Mouse (Mus musculus) liver, postnatal 0 days (tissue): ENCODE measurements at regions not wholly inside any gene's neighbourhood (a gene's known extent, or its start where the extent isn't known, plus 50 kb on each side); places are given as distances from the start of the nearest gene placed in this dataset.

Source experiments
- ATAC-seq: fragments of 200-750 bp; cut with Nextera tagmentation; 2 replicates; pipeline ENCODE4 v1.8.0; 2017; ENCODE audit warnings: mild to moderate bottlenecking, moderate library complexity
- DNase-seq: peaks from one replicate; pipeline ENCODE4 v3.0.0-alpha.2; 2016
- H3K27ac ChIP-seq: fragments of 300-500 bp; sonication (generic); 2 replicates; pipeline ENCODE4 v1.5.1; 2014; ENCODE audit warnings: antibody characterized with exemption, moderate library complexity, mild to moderate bottlenecking, low read depth
- H3K27me3 ChIP-seq: fragments of 300-500 bp; sonication (generic); 2 replicates; pipeline ENCODE4 v1.6.1; 2014; ENCODE audit warnings: low read length, control low read depth, mixed read lengths; ENCODE audit not compliant: insufficient read depth
- H3K36me3 ChIP-seq: fragments of 300-500 bp; sonication (generic); replicated peaks from 2 replicates; pipeline ENCODE4 v1.6.1; 2014; ENCODE audit warnings: mild to moderate bottlenecking, control low read depth, low read length, moderate library complexity, mixed read lengths; ENCODE audit not compliant: insufficient read depth
- H3K4me1 ChIP-seq: fragments of 300-500 bp; sonication (generic); 2 replicates; pipeline ENCODE4 v1.6.1; 2014; ENCODE audit warnings: antibody characterized with exemption, mild to moderate bottlenecking, control low read depth; ENCODE audit not compliant: insufficient read depth
- H3K4me2 ChIP-seq: fragments of 300-500 bp; sonication (generic); 2 replicates; pipeline ENCODE4 v1.6.1; 2014; ENCODE audit warnings: low read depth, mild to moderate bottlenecking, low read length, moderate library complexity, mixed read lengths
- H3K4me3 ChIP-seq: fragments of 300-500 bp; sonication (generic); 2 replicates; pipeline ENCODE4 v1.5.1; 2014; ENCODE audit warnings: low read depth, low read length
- H3K9ac ChIP-seq: fragments of 300-500 bp; sonication (generic); replicated peaks from 2 replicates; pipeline ENCODE4 v1.6.1; 2014; ENCODE audit warnings: mild to moderate bottlenecking, moderate library complexity
- H3K9me3 ChIP-seq: fragments of 300-500 bp; sonication (generic); 2 replicates; pipeline ENCODE4 v1.6.1; 2016; ENCODE audit warnings: mild to moderate bottlenecking, control low read depth, low read length, mixed read lengths
- CTCF ChIP-seq: sonication (generic); IDR thresholded peaks from 2 replicates; pipeline ENCODE4 v1.5.1; 2016; ENCODE audit warnings: antibody characterized with exemption, low read depth
- EP300 ChIP-seq: IDR thresholded peaks from 2 replicates; pipeline ENCODE4 v1.6.1; 2016; ENCODE audit warnings: antibody characterized with exemption, low read depth, mild to moderate bottlenecking
- WGBS: fragments of 180-500 bp; shearing (Covaris S2); extraction: QIAGEN DNeasy Blood & Tissue Kit; methylation state at CpG from one replicate; pipeline ENCODE4 v1.1.7; 2014; ENCODE audit not compliant: insufficient replicate concordance; 5-methylcytosine and 5-hydroxymethylcytosine counted together

- no peaks in the 10 kb centered on the region for H3K9me3 ChIP-seq
- TF ChIP-seq EP300 (no peak), CTCF (no peak)
- WGBS, result 81% methylated on average over 15 of the region's 15 CpGs
- DNase-seq (no peak), ATAC-seq (peak; percentile 53)
- H3K4me3 ChIP-seq, result no peak overlapping the region
- no peaks in the 10 kb centered on the region for H3K4me1 ChIP-seq
- H3K4me2 ChIP-seq, result no peak overlapping the region
- H3K9ac ChIP-seq, result no peak overlapping the region
- H3K36me3 ChIP-seq, result no peaks in the 10 kb centered on the region
- H3K27ac ChIP-seq, result peak overlapping the region; percentile 78
- peaks cover 6% of the 10 kb centered on the region; the same call in 1 of the 2 replicates for H3K27me3 ChIP-seq
These were observed 130.5 kb upstream of the Pmfbp1 start for GRCm38 (mm10) chr8:109363185-109363845.

- Histone ChIP-seq H3K4me1 (no peaks in the 10 kb centered on the region), H3K4me3 (no peak overlapping the region), H3K27me3 (no peaks in the 10 kb centered on the region), H3K9me3 (no peaks in the 10 kb centered on the region), H3K27ac (no peak overlapping the region), H3K4me2 (no peak overlapping the region), H3K9ac (no peak overlapping the region), H3K36me3 (no peaks in the 10 kb centered on the region)
- TF ChIP-seq CTCF (no peak), EP300 (no peak)
- 57% methylated on average over 2 of the region's 2 CpGs for WGBS
- DNase-seq (no peak), ATAC-seq (no peak)
These were observed 119.8 kb upstream of the Pmfbp1 start for GRCm38 (mm10) chr8:109373977-109374376.

GRCm38 (mm10) chr8:109384881-109385280 lies 108.9 kb upstream of the Pmfbp1 start:
- no peak for ATAC-seq
- no peak for DNase-seq
- Histone ChIP-seq H3K36me3 (no peaks in the 10 kb centered on the region), H3K4me2 (no peak overlapping the region), H3K4me1 (no peaks in the 10 kb centered on the region), H3K9ac (no peak overlapping the region), H3K9me3 (no peaks in the 10 kb centered on the region), H3K27ac (no peak overlapping the region), H3K27me3 (no peaks in the 10 kb centered on the region), H3K4me3 (no peak overlapping the region)
- 80% methylated on average over 3 of the region's 3 CpGs for WGBS
- no peak for TF ChIP-seq CTCF
- no peak for TF ChIP-seq EP300

- TF ChIP-seq EP300 (0 out of 2 replicates have a peak, but pooled peaks have one; percentile 14), CTCF (no peak)
- Histone ChIP-seq H3K9ac (no peak overlapping the region), H3K4me2 (0 out of 2 replicates have a peak overlapping the region, but pooled peaks have one; percentile 3), H3K36me3 (no peaks in the 10 kb centered on the region), H3K9me3 (no peaks in the 10 kb centered on the region), H3K4me1 (0 out of 2 replicates have a peak, but pooled peaks cover 2% of the 10 kb centered on the region), H3K27me3 (no peaks in the 10 kb centered on the region), H3K27ac (peak overlapping the region; percentile 82), H3K4me3 (no peak overlapping the region)
- DNase-seq (no peak), ATAC-seq (peak; percentile 85)
- WGBS, result 51% methylated on average over 6 of the region's 6 CpGs
These were observed 98.5 kb upstream of the Pmfbp1 start for GRCm38 (mm10) chr8:109395133-109395855.

- Histone ChIP-seq H3K27me3 (no peaks in the 10 kb centered on the region), H3K4me2 (no peak overlapping the region), H3K4me3 (no peak overlapping the region), H3K27ac (no peak overlapping the region), H3K9me3 (no peaks in the 10 kb centered on the region; the same call in 1 of the 2 replicates), H3K4me1 (0 out of 2 replicates have a peak, but pooled peaks cover 2% of the 10 kb centered on the region), H3K36me3 (no peaks in the 10 kb centered on the region), H3K9ac (no peak overlapping the region)
- ATAC-seq (no peak), DNase-seq (no peak)
- WGBS, result 50% methylated on average over 11 of the region's 11 CpGs
- no peak for TF ChIP-seq EP300
- TF ChIP-seq CTCF, result no peak
These were observed 94.2 kb upstream of the Pmfbp1 start for GRCm38 (mm10) chr8:109399616-109400015.

- DNase-seq (no peak), ATAC-seq (no peak)
- no peak overlapping the region for H3K9ac ChIP-seq
- TF ChIP-seq CTCF (no peak), EP300 (no peak)
- no peak overlapping the region for H3K27ac ChIP-seq
- H3K4me3 ChIP-seq, result no peak overlapping the region
- H3K9me3 ChIP-seq, result no peaks in the 10 kb centered on the region; the same call in 1 of the 2 replicates
- H3K27me3 ChIP-seq, result no peaks in the 10 kb centered on the region
- 0 out of 2 replicates have a peak, but pooled peaks cover 2% of the 10 kb centered on the region for H3K4me1 ChIP-seq
- H3K36me3 ChIP-seq, result no peaks in the 10 kb centered on the region
- no peak overlapping the region for H3K4me2 ChIP-seq
- 77% methylated on average over 5 of the region's 5 CpGs for WGBS
These were observed 93.6 kb upstream of the Pmfbp1 start for GRCm38 (mm10) chr8:109400192-109400591.
